Mouse (Mus musculus): ENCODE measurements around the gene Ostc.

DNA sequence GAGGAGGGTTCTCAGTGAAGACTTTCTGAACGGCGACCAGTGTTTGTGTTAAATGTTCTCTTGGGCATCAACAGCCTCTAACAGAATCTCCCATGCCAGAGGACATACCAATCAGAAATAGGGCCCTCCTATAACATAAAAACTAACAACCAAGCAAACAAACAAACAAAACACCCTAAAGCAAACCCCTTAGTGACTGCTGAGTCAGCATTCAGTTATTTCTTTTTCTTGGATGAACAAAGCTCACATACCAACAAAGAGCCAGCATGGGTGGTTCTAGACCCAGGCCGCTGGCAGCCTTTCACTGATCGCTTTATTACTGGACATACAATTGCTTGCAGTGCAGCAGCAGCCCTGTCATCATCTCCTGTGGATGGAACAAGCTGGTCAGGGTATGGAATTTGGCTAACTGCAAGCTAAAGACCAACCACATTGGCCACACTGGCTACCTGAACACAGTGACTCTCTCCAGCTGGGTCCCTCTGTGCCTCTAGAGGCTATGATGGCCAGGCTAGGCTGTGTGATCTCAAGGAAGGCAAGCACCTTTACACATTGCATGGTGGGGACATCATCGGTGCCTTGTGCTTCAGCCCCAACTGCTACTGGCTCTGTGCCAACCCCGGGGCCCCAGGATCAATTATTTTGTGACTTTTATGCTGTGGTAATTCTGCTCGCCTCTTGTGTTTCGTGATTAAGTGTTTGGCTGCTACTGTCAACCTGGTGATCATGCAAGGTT lies 48.0 kb upstream of the Ostc start:
- TF ChIP-seq CTCF (IDR thresholded peaks at IDR 0.05; ENCODE audit: borderline replicate concordance, insufficient read depth, low read length) (no peak), POLR2A (IDR thresholded peaks at IDR 0.05; ENCODE audit: low read depth, low read length) (no peak)
